Mouse (Mus musculus): ENCODE measurements around the gene Lman1l. TPM values are rescaled to one million over a fixed set of nuclear protein-coding genes. Genes with fewer than 3 reads are reported as not detected.

The Lman1l gene
- polyA plus RNA-seq, 1 experiment from 2014 or later = not detected

DNA sequence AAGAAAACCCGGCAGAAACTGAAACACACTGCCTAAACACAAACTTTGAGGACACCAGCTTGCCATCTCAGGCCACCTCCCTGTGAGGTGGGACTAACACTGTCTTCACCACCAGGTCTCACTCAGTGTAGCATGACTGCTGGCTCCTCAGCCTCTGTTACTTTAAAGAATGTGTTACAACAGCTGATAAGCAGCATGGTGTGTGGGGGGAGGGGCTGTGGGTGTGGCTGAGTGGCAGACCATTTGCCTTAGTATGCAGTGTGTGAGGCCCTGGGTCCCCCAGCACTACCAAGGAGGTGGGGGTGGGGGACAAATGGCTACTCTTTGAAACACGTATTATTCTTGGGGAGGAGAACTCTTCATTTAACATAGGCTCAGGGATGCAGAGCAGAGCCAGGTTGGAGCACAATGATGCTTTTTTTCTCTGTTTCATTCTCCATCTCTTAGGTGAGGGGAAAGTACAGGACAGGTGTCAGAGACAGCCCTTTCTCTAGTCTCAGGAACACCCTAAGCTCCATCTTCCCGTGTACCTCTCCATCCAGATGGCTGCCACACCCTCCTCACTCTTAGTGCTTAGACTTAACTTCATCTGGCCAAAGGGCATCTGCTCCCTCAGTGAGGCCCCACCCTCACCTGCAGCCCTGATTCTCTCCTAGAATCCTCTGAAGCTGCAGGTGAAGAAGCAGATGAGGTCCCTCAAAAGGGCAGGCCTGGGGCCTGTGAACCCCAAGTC is 19.8 kb downstream of the Lman1l start:
- Histone ChIP-seq H3K27ac (replicated peaks) (no peak overlapping the region), H3K4me3 (replicated peaks) (no peak overlapping the region), H3K9me3 (replicated peaks) (no peaks in the 10 kb centered on the region), H3K9ac (no peak overlapping the region), H3K4me2 (replicated peaks) (no peak overlapping the region), H3K27me3 (peaks cover 6% of the 10 kb centered on the region; the same call in 1 of the 2 replicates), H3K36me3 (no peaks in the 10 kb centered on the region), H3K4me1 (0 out of 2 replicates have a peak, but pooled peaks cover 5% of the 10 kb centered on the region)
- peak; percentile 27; the same call in 1 of the 2 replicates for ATAC-seq (ENCODE audit: insufficient number of reproducible peaks, low FRiP score, low TSS enrichment, low read depth)
- WGBS = 8% methylated on average over 3 of the region's 3 CpGs

GRCm38 (mm10) chr9:57598851-57599563 is 21.6 kb downstream of the Lman1l start:
- H3K9me3 ChIP-seq (replicated peaks) = no peaks in the 10 kb centered on the region
- no peaks in the 10 kb centered on the region for H3K27me3 ChIP-seq
- H3K4me3 ChIP-seq (replicated peaks) = no peak overlapping the region
- H3K9ac ChIP-seq = no peak overlapping the region
- no peak overlapping the region for H3K27ac ChIP-seq (replicated peaks)
- WGBS = 29% methylated on average over 8 of the region's 8 CpGs
- H3K4me1 ChIP-seq = 0 out of 2 replicates have a peak, but pooled peaks cover 5% of the 10 kb centered on the region
- no peak overlapping the region for H3K4me2 ChIP-seq (replicated peaks)
- no peak for ATAC-seq (ENCODE audit: insufficient number of reproducible peaks, low FRiP score, low TSS enrichment, low read depth)
- peaks cover 16% of the 10 kb centered on the region for H3K36me3 ChIP-seq

- no peak for ATAC-seq (ENCODE audit: insufficient number of reproducible peaks, low FRiP score, low TSS enrichment, low read depth)
- Histone ChIP-seq H3K9me3 (replicated peaks) (no peaks in the 10 kb centered on the region), H3K27me3 (no peaks in the 10 kb centered on the region), H3K9ac (no peak overlapping the region), H3K4me2 (replicated peaks) (no peak overlapping the region), H3K36me3 (peaks cover 27% of the 10 kb centered on the region), H3K4me1 (0 out of 2 replicates have a peak, but pooled peaks cover 5% of the 10 kb centered on the region), H3K27ac (replicated peaks) (no peak overlapping the region), H3K4me3 (replicated peaks) (no peak overlapping the region)
- WGBS = 20% methylated on average over 4 of the region's 4 CpGs
Observed at GRCm38 (mm10) chr9:57597929-57598382, 22.6 kb downstream of the Lman1l start.

DNA sequence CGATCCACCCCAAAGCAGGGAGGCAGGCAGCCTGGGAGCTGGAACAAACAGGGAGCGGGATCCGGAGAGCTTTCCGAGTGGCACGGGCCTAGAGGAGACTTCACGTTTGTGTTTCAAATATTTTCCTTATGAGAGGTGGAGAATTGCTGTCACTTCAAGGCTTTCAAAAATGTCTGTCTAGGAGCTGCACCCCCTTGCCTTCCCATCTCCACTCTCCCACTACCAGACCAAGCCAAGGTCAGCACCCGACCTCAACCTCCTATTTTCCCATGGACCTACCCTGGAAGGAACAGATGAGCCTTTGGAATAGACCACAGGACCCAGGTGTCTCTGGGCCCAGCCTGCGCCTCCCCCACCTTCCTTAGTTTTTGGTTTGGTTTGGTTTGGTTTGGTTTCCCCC is 23.3 kb downstream of the Lman1l start:
- 73% methylated on average over 8 of the region's 8 CpGs for WGBS
- Histone ChIP-seq H3K27ac (replicated peaks) (0 out of 2 replicates have a peak overlapping the region, but pooled peaks have one; percentile 11), H3K27me3 (no peaks in the 10 kb centered on the region)

DNA sequence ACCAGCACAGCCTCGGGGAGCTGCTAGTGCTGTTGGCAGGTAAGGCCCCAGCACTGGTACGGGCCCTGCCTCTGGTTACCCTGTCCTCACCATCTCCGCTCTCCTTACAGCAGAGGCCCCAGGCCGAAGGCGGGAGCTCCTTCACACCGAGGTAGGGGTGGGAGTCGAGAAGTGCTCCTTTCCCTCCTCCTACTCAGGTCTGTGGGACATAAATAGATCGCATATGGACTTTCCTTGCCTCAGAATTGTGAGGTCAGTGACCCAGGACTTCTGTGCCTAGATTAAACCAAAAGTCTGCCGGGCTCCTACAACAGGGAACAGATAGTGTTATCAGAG is 26.4 kb downstream of the Lman1l start:
- no peak overlapping the region for H3K4me2 ChIP-seq (replicated peaks)
- peaks cover 13% of the 10 kb centered on the region; the same call in 1 of the 2 replicates for H3K4me1 ChIP-seq
- no peak overlapping the region for H3K9ac ChIP-seq
- no peaks in the 10 kb centered on the region for H3K27me3 ChIP-seq
- no peaks in the 10 kb centered on the region for H3K9me3 ChIP-seq (replicated peaks)
- ATAC-seq (ENCODE audit: insufficient number of reproducible peaks, low FRiP score, low TSS enrichment, low read depth) = no peak
- H3K27ac ChIP-seq (replicated peaks) = no peak overlapping the region
- 68% methylated on average over 9 of the region's 9 CpGs for WGBS
- peaks cover 32% of the 10 kb centered on the region for H3K36me3 ChIP-seq
- no peak overlapping the region for H3K4me3 ChIP-seq (replicated peaks)

More for the DNA sequence above, 23.3 kb downstream of the Lman1l start:
- Histone ChIP-seq H3K4me1 (0 out of 2 replicates have a peak, but pooled peaks cover 4% of the 10 kb centered on the region), H3K4me2 (replicated peaks) (no peak overlapping the region), H3K9ac (no peak overlapping the region), H3K4me3 (replicated peaks) (no peak overlapping the region), H3K36me3 (peaks cover 32% of the 10 kb centered on the region), H3K9me3 (replicated peaks) (no peaks in the 10 kb centered on the region)
- ATAC-seq (ENCODE audit: insufficient number of reproducible peaks, low FRiP score, low TSS enrichment, low read depth) = no peak

- H3K4me2 ChIP-seq (replicated peaks) = no peak overlapping the region
- H3K4me3 ChIP-seq (replicated peaks) = no peak overlapping the region
- no peaks in the 10 kb centered on the region for H3K27me3 ChIP-seq
- peaks cover 18% of the 10 kb centered on the region for H3K4me1 ChIP-seq
- ATAC-seq (ENCODE audit: insufficient number of reproducible peaks, low FRiP score, low TSS enrichment, low read depth) = no peak
- no peaks in the 10 kb centered on the region for H3K9me3 ChIP-seq (replicated peaks)
- peaks cover 32% of the 10 kb centered on the region for H3K36me3 ChIP-seq
- WGBS = 52% methylated on average over 12 of the region's 12 CpGs
- H3K27ac ChIP-seq (replicated peaks) = no peak overlapping the region
- H3K9ac ChIP-seq = no peak overlapping the region
Observed at GRCm38 (mm10) chr9:57593454-57594173, 27.0 kb downstream of the Lman1l start.

- WGBS = 32% methylated on average over 5 of the region's 5 CpGs
- no peaks in the 10 kb centered on the region for H3K27me3 ChIP-seq
- ATAC-seq (ENCODE audit: insufficient number of reproducible peaks, low FRiP score, low TSS enrichment, low read depth) = no peak
- H3K36me3 ChIP-seq = peaks cover 52% of the 10 kb centered on the region
- H3K4me2 ChIP-seq (replicated peaks) = no peak overlapping the region
- H3K4me1 ChIP-seq = peaks cover 20% of the 10 kb centered on the region
- no peak overlapping the region; the same call in 1 of the 2 replicates for H3K27ac ChIP-seq (replicated peaks)
- no peaks in the 10 kb centered on the region for H3K9me3 ChIP-seq (replicated peaks)
- H3K9ac ChIP-seq = no peak overlapping the region
- H3K4me3 ChIP-seq (replicated peaks) = 0 out of 2 replicates have a peak overlapping the region, but pooled peaks have one; percentile 83
Observed at GRCm38 (mm10) chr9:57590726-57591125, 29.8 kb downstream of the Lman1l start.

DNA sequence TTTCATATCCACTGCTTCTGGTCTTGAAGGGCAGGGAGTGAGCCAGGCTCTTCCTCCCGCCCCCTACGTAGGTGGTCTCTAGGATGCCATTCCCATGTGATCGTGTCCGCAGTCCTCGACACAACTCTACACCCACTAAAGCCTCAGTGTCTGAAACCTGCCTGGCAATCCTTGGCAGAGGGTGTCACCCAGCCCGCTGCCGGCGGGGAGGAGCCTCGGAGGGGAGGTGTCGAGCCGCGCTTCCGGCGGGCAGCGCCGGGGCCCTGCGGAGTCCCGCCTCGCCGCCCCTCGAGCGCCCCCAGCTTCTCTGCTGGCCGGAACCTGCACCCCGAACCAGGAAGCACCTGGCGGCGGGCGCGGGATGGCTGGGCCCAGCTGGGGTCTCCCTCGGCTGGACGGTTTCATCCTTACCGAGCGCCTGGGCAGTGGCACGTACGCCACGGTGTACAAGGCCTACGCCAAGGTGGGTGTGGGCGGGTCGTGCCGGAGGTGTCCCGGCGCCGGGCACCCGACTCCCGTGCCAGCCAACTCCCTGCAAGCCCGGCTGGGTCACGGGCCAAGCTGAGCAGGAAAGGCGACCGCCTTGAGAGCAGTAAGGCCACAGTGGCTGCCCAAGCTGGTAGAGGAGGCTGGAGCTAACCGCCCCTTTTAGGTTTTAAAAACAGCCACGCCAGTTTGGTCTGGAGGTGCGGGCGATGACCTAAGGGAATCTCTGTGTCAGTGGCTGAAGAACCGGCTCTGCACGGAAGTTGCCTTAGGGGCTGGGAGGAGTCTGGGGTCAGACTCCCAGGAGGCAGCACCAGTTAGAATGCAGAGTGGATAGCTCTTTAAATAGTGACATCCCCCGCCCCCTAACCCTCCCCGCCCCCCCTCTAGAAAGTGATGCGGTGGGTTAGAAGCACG is 31.1 kb downstream of the Lman1l start, which contains the start of gene Ulk3:
TSS of gene Ulk3 (plus strand) at position 229 of the 903 bp plus-strand sequence.
- H3K27me3 ChIP-seq = no peaks in the 10 kb centered on the region
- peak; percentile 86 for ATAC-seq (ENCODE audit: insufficient number of reproducible peaks, low FRiP score, low TSS enrichment, low read depth)
- H3K4me1 ChIP-seq = peaks cover 20% of the 10 kb centered on the region
- peak within 1 kb of the TSS; percentile 70 for H3K9ac ChIP-seq
- peaks cover 50% of the 10 kb centered on the region for H3K36me3 ChIP-seq
- no peaks in the 10 kb centered on the region for H3K9me3 ChIP-seq (replicated peaks)
- peak within 1 kb of the TSS; percentile 88 for H3K27ac ChIP-seq (replicated peaks)
- WGBS = under 1% methylated on average over 58 of the region's 58 CpGs
- H3K4me2 ChIP-seq (replicated peaks) = peak within 1 kb of the TSS; percentile 79
- peak within 1 kb of the TSS; percentile 83 for H3K4me3 ChIP-seq (replicated peaks)

DNA sequence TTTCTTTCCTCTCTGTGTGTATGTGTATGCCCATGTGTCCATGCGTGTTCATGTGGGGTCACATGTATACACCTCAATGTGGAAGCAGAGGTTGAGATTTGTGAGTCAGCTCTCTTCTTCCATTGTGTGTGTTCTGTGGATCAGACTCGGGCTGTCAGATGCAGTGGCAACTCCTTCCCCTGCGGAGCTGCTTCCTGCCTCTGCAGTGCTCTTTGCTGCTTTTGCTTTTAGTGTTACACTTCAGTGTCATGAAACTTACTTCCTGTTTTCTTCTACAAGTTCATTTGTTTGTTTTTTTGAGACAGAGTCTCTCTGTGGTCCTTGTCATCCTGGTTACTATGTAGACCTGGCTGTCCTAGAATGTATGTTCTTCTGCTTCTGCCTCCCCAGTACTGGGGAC is 35.6 kb downstream of the Lman1l start:
- Histone ChIP-seq H3K36me3 (peaks cover 74% of the 10 kb centered on the region), H3K9ac (no peak overlapping the region), H3K27me3 (no peaks in the 10 kb centered on the region), H3K27ac (replicated peaks) (no peak overlapping the region), H3K4me3 (replicated peaks) (no peak overlapping the region), H3K4me1 (peaks cover 10% of the 10 kb centered on the region), H3K9me3 (replicated peaks) (no peaks in the 10 kb centered on the region), H3K4me2 (replicated peaks) (no peak overlapping the region)
- no peak for ATAC-seq (ENCODE audit: insufficient number of reproducible peaks, low FRiP score, low TSS enrichment, low read depth)
- WGBS = 78% methylated on average over 3 of the region's 3 CpGs

GRCm38 (mm10) chr9:57577144-57577849 is 43.3 kb downstream of the Lman1l start:
- no peak for ATAC-seq (ENCODE audit: insufficient number of reproducible peaks, low FRiP score, low TSS enrichment, low read depth)
- Histone ChIP-seq H3K4me1 (no peaks in the 10 kb centered on the region), H3K9me3 (replicated peaks) (no peaks in the 10 kb centered on the region), H3K36me3 (peaks cover 48% of the 10 kb centered on the region), H3K27me3 (no peaks in the 10 kb centered on the region), H3K9ac (no peak overlapping the region), H3K4me2 (replicated peaks) (no peak overlapping the region), H3K4me3 (replicated peaks) (no peak overlapping the region), H3K27ac (replicated peaks) (no peak overlapping the region)
- WGBS = 73% methylated on average over 6 of the region's 6 CpGs

Data from embryonic facial prominence, embryonic 15.5 days (tissue).